Mouse (Mus musculus): ENCODE data around the gene Defa37. TPM values are rescaled to one million over a fixed set of nuclear protein-coding genes. Genes with fewer than 3 reads are reported as not detected.
"Not testable (repeated sequence)": the region's sequence is repeated elsewhere in the genome, so short reads cannot be mapped to it uniquely, and the experiment has no call there.

The Defa37 gene
- total RNA-seq (2021): not detected

DNA sequence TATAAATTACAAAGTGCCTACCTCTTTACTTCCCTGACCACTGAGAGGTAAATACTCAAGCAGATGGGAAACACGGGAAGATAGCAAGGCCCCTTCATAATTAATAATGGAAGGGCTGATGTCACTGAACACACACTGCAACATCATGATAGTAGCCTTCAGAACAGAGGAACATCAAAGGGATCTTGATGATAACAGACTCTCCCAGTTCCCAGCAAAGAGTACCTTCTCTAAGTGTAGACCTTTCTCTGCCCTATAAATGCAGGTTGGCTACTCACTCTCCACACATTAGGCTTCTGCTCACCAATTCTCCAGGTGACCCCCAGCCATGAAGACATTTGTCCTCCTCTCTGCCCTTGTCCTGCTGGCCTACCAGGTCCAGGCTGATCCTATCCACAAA is at the start of gene Defa37:
Gene Defa37 (plus strand): TSS at position 301 of the 400 bp plus-strand sequence.
- DNase-seq: not testable (repeated sequence)

GRCm38 (mm10) chr8:21528732-21529131 is 36.5 kb upstream of the Defa37 start, which contains the start of gene Defa32:
Gene Defa32 (plus strand): TSS chr8:21529032.
- not testable (repeated sequence) for DNase-seq

DNA sequence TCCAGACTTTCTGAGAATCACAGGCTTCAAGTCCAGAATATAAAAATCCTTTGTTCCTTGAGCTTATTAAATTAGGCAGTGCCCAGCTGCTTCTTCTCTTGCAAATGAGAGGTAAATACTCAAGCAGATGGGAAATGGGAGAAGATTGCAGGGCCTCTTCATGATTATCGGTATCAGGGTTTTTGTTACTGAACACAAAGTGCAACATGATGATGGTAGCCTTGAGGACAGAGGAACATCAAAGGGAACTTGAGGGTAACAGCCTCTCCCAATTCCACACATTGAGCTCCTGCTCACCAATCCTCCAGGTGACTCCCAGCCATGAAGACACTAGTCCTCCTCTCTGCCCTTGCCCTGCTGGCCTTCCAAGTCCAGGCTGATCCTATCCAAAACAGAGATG is 17.5 kb downstream of the Defa37 start, which contains the start of gene Defa28:
Gene Defa28 (plus strand): TSS at position 301 of the 400 bp plus-strand sequence.
- not testable (repeated sequence) for DNase-seq

DNA sequence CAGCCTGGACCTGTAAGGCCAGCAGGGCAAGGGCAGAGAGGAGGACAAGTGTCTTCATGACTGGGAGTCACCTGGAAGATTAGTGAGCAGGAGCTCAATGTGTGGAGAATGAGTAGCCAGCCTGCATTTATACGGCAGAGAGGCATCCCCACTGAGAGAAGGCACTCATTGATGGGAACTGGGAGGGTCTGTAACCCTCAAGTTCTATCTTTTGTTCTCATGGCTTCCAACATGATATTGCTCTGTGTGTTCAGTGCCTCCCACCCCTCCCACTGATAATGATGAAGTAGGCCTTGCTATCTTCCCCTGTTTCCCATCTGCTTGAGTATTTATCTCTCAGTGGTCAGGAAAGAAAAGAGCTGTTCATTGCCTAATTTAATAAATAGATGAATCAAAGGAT is 29.2 kb downstream of the Defa37 start, which contains the start of gene Gm7861:
Gene Gm7861 (minus strand): TSS at position 101 of the 400 bp plus-strand sequence.
- not testable (repeated sequence) for DNase-seq

Other genes with a start within 250 kb of the Defa37 start
- not detected for gene Defa27, start 249.8 kb upstream of the Defa37 start, total RNA-seq (2021)
- not detected for gene Defa29, start 238.4 kb upstream of the Defa37 start, total RNA-seq (2021)
- not detected for gene Defa2, start 186.9 kb upstream of the Defa37 start, total RNA-seq (2021)
- not detected for gene Defa33, start 173.6 kb upstream of the Defa37 start, total RNA-seq (2021)
- not detected for gene Defa36, start 138.0 kb upstream of the Defa37 start, total RNA-seq (2021)
- gene Gm7849, start 108.8 kb upstream of the Defa37 start, total RNA-seq (2021): not detected
- gene Defa20, start 56.1 kb upstream of the Defa37 start, total RNA-seq (2021): not detected
- not detected for gene Defa32, start 36.4 kb upstream of the Defa37 start, total RNA-seq (2021)
- gene Defa28, start 17.6 kb downstream of the Defa37 start, total RNA-seq (2021): not detected
- not detected for gene Gm7861, start 29.1 kb downstream of the Defa37 start, total RNA-seq (2021)
- gene Defa26, start 52.8 kb downstream of the Defa37 start, total RNA-seq (2021): not detected
- gene Defa17, start 90.4 kb downstream of the Defa37 start, total RNA-seq (2021): not detected
- not detected for gene Defa34, start 100.4 kb downstream of the Defa37 start, total RNA-seq (2021)
- not detected for gene AY761184, start 138.3 kb downstream of the Defa37 start, total RNA-seq (2021)
- gene Defa24, start 169.1 kb downstream of the Defa37 start, total RNA-seq (2021): not detected

Measured in layer of hippocampus, postnatal 36 days (tissue).